Mouse (Mus musculus): ENCODE results near the gene Faap100. TPM values are rescaled to one million over a fixed set of nuclear protein-coding genes. Genes with fewer than 3 reads are reported as not detected.

Gene Faap100
- total RNA-seq, 2 experiments from 2014 or later: 19.5 to 26.4 TPM

- DNase-seq: no peak
These were observed 59.3 kb downstream of the Faap100 start for GRCm38 (mm10) chr11:120319310-120319709.

Small RNA genes within 50 kb of the gene (microRNA-seq; reads per million reads assigned to microRNA genes)
- gene Gm23419 (not detected), gene Mir6935 (not detected)

Other genes with a start within 250 kb of the Faap100 start
- gene Slc38a10, start 227.4 kb downstream of the Faap100 start, total RNA-seq (2021): 100 to 1,000 TPM; 113 to 117 TPM
- 10 to 100 TPM; 13.8 to 20.5 TPM for gene Bahcc1, start 145.8 kb downstream of the Faap100 start, total RNA-seq (2021)
- 100 to 1,000 TPM; 954 to 956 TPM for gene Actg1, start 30.2 kb downstream of the Faap100 start, total RNA-seq (2021)
- gene Fscn2, start 17.2 kb downstream of the Faap100 start, total RNA-seq (2021): under 1 TPM; 0.15 to 0.45 TPM
- 10 to 100 TPM; 59.7 to 67.0 TPM for gene Nploc4, start 58.9 kb upstream of the Faap100 start, total RNA-seq (2021)
- 1 to 10 TPM in 1 of 2 experiments, under 1 TPM in 1; 0.30 to 2.6 TPM for gene Tspan10, start 63.9 kb upstream of the Faap100 start, total RNA-seq (2021)
- under 1 TPM in 1 of 2 experiments, not detected in 1; 0.94 TPM for gene Pde6g, start 74.7 kb upstream of the Faap100 start, total RNA-seq (2021)
- 10 to 100 TPM; 59.0 to 82.0 TPM for gene Oxld1, start 79.3 kb upstream of the Faap100 start, total RNA-seq (2021)
- gene Ccdc137, start 79.4 kb upstream of the Faap100 start, total RNA-seq (2021): 10 to 100 TPM; 16.1 to 18.8 TPM
- gene Arl16, start 88.8 kb upstream of the Faap100 start, total RNA-seq (2021): 10 to 100 TPM; 20.6 to 20.9 TPM
- gene Mrpl12, start 105.8 kb upstream of the Faap100 start, total RNA-seq (2021): 100 to 1,000 TPM; 179 to 189 TPM
- 10 to 100 TPM; 58.5 to 60.9 TPM for gene Slc25a10, start 113.1 kb upstream of the Faap100 start, total RNA-seq (2021)
- 10 to 100 TPM in 1 of 2 experiments, 1 to 10 TPM in 1; 9.6 to 15.7 TPM for gene Gcgr, start 151.9 kb upstream of the Faap100 start, total RNA-seq (2021)
- gene Mcrip1, start 171.0 kb upstream of the Faap100 start, total RNA-seq (2021): 10 to 100 TPM; 60.0 to 62.2 TPM
- 10 to 100 TPM in 1 of 2 experiments, 1 to 10 TPM in 1; 7.1 to 21.8 TPM for gene Ppp1r27, start 172.4 kb upstream of the Faap100 start, total RNA-seq (2021)
- gene P4hb, start 194.5 kb upstream of the Faap100 start, total RNA-seq (2021): 100 to 1,000 TPM; 424 to 571 TPM
- 100 to 1,000 TPM; 281 to 286 TPM for gene Arhgdia, start 202.9 kb upstream of the Faap100 start, total RNA-seq (2021)
- gene Alyref, start 219.6 kb upstream of the Faap100 start, total RNA-seq (2021): 100 to 1,000 TPM; 112 to 114 TPM
- 10 to 100 TPM; 73.1 to 86.4 TPM for gene Anapc11, start 219.7 kb upstream of the Faap100 start, total RNA-seq (2021)
- gene Npb, start 229.7 kb upstream of the Faap100 start, total RNA-seq (2021): 1 to 10 TPM; 1.0 to 1.3 TPM
- 100 to 1,000 TPM; 144 to 150 TPM for gene Pcyt2, start 239.2 kb upstream of the Faap100 start, total RNA-seq (2021)
- 10 to 100 TPM; 33.2 to 40.3 TPM for gene Sirt7, start 246.5 kb upstream of the Faap100 start, total RNA-seq (2021)

Measured in adrenal gland, postnatal 10 days (tissue).